Mouse (Mus musculus): ENCODE data around the gene Fcgrt.

GRCm38 (mm10) chr7:45121966-45122365 lies 18.3 kb upstream of the Fcgrt start:
- TF ChIP-seq HCFC1 (IDR thresholded peaks at IDR 0.05; ENCODE audit: borderline replicate concordance, insufficient read depth, low read length) (no peak), MAFK (IDR thresholded peaks at IDR 0.05; ENCODE audit: insufficient read depth, low read depth, low read length) (no peak), ZC3H11A (IDR thresholded peaks at IDR 0.05; ENCODE audit: borderline replicate concordance, low read depth, low read length) (no peak), CHD2 (IDR thresholded peaks at IDR 0.05; ENCODE audit: low read depth, low read length) (no peak), ZNF384 (IDR thresholded peaks at IDR 0.05; ENCODE audit: low read depth, low read length) (no peak)

Measured in ES-E14 (cell line).